Mouse (Mus musculus): Measurements from ENCODE around the gene Melk. TPM values are rescaled to one million over a fixed set of nuclear protein-coding genes. Genes with fewer than 3 reads are reported as not detected.

Melk gene
- polyA plus RNA-seq (2015; fragmentation: Nextera tagmentation; extraction: Ambion mirVana), result 7.9 and 8.7 TPM in 2 replicates

GRCm38 (mm10) chr4:44300781-44301750 is at the start of gene Melk:
Gene Melk, plus strand, starts transcription at chr4:44300876.

Other genes starting within 250 kb of the Melk start
- gene Gne, start 216.7 kb upstream of the Melk start, polyA plus RNA-seq (2015; fragmentation: Nextera tagmentation; extraction: Ambion mirVana), result 14.8 and 18.2 TPM in 2 replicates
- 6.3 and 6.5 TPM in 2 replicates for gene Rnf38, start 67.1 kb upstream of the Melk start, polyA plus RNA-seq (2015; fragmentation: Nextera tagmentation; extraction: Ambion mirVana)

Measured in adrenal gland, postnatal 0 days (tissue).